Mouse (Mus musculus) ovary, postnatal 14 days (tissue): Measurements from ENCODE around the gene Rbms3.
A peak's percentile ranks its signal among the peaks of the same experiment; 100 is the strongest.

Experiments used
- DNase-seq: peaks from one replicate; pipeline ENCODE4 v3.0.0; 2022; ENCODE audit warnings: low spot score

The Rbms3 gene

GRCm38 (mm10) chr9:117251521-117252368 is 378.0 kb downstream of the Rbms3 start:
- DNase-seq, result no peak

GRCm38 (mm10) chr9:117250831-117251165 is 378.9 kb downstream of the Rbms3 start:
- DNase-seq, result no peak

GRCm38 (mm10) chr9:117250036-117250830 is 379.5 kb downstream of the Rbms3 start:
- DNase-seq, result no peak

GRCm38 (mm10) chr9:117247311-117247980 is 382.3 kb downstream of the Rbms3 start:
- DNase-seq, result no peak

GRCm38 (mm10) chr9:117246173-117246572 is 383.5 kb downstream of the Rbms3 start:
- no peak for DNase-seq

GRCm38 (mm10) chr9:117243365-117243764 is 386.3 kb downstream of the Rbms3 start:
- DNase-seq, result no peak

GRCm38 (mm10) chr9:117234726-117235075 is 395.0 kb downstream of the Rbms3 start:
- DNase-seq, result no peak

GRCm38 (mm10) chr9:117234065-117234725 is 395.5 kb downstream of the Rbms3 start:
- DNase-seq, result no peak

GRCm38 (mm10) chr9:117222741-117223140 is 407.0 kb downstream of the Rbms3 start:
- DNase-seq, result no peak

- no peak for DNase-seq
Observed at GRCm38 (mm10) chr9:117221481-117221880, 408.2 kb downstream of the Rbms3 start.

GRCm38 (mm10) chr9:117216026-117216755 is 413.5 kb downstream of the Rbms3 start:
- DNase-seq, result no peak

- no peak for DNase-seq
Observed at GRCm38 (mm10) chr9:117212023-117212422, 417.7 kb downstream of the Rbms3 start.

- no peak for DNase-seq
Observed at GRCm38 (mm10) chr9:117210344-117210743, 419.4 kb downstream of the Rbms3 start.

GRCm38 (mm10) chr9:117205395-117205794 is 424.3 kb downstream of the Rbms3 start:
- no peak for DNase-seq

GRCm38 (mm10) chr9:117200067-117200658 is 429.6 kb downstream of the Rbms3 start:
- no peak for DNase-seq

GRCm38 (mm10) chr9:117197531-117197930 is 432.2 kb downstream of the Rbms3 start:
- no peak for DNase-seq

GRCm38 (mm10) chr9:117192565-117193540 is 436.9 kb downstream of the Rbms3 start:
- DNase-seq, result peak; percentile 55

- no peak for DNase-seq
Observed at GRCm38 (mm10) chr9:117192093-117192492, 437.6 kb downstream of the Rbms3 start.

GRCm38 (mm10) chr9:117188406-117188805 is 441.3 kb downstream of the Rbms3 start:
- DNase-seq, result no peak
